Mouse (Mus musculus) cortical plate, adult 2 months (tissue): ENCODE measurements around the gene Sele. TPM values are rescaled to one million over a fixed set of nuclear protein-coding genes. Genes with fewer than 3 reads are reported as not detected.

ENCODE experiments used
- H3K27ac ChIP-seq: fragments of 200-500 bp; 2 replicates; pipeline ENCODE4 v1.5.1; 2012; ENCODE audit warnings: low read length, control low read depth, inconsistent platforms; ENCODE audit not compliant: insufficient read depth
- H3K4me1 ChIP-seq: fragments of 200-500 bp; 2 replicates; pipeline ENCODE4 v1.6.1; 2011; ENCODE audit warnings: low read length; ENCODE audit not compliant: control insufficient read depth, insufficient read depth
- H3K4me3 ChIP-seq: fragments of 200-500 bp; 2 replicates; pipeline ENCODE4 v1.5.1; 2011; ENCODE audit warnings: mild to moderate bottlenecking, low read length, control low read depth; ENCODE audit not compliant: insufficient read depth
- CTCF ChIP-seq: fragments of 200-500 bp; IDR thresholded peaks from 2 replicates; pipeline ENCODE4 v1.5.1; 2011; ENCODE audit warnings: mild to moderate bottlenecking, control low read depth, low read length; ENCODE audit not compliant: insufficient read depth; ENCODE audit errors: extremely low read depth
- POLR2A ChIP-seq: fragments of 200-500 bp; IDR thresholded peaks from 2 replicates; pipeline ENCODE4 v1.6.1; 2011; ENCODE audit warnings: mild to moderate bottlenecking, low read length, control low read depth; ENCODE audit not compliant: insufficient read depth; ENCODE audit errors: extremely low read depth
- polyA plus RNA-seq: library from polyadenylated mRNA; depleted of rRNA; stranded (reverse); fragments of >200 nt; gene quantifications from 2 replicates; pipeline ENCODE4 v1.2.3, GENCODE M21; 2012; rRNA removed

The Sele gene
- polyA plus RNA-seq, 1 experiment = not detected

DNA sequence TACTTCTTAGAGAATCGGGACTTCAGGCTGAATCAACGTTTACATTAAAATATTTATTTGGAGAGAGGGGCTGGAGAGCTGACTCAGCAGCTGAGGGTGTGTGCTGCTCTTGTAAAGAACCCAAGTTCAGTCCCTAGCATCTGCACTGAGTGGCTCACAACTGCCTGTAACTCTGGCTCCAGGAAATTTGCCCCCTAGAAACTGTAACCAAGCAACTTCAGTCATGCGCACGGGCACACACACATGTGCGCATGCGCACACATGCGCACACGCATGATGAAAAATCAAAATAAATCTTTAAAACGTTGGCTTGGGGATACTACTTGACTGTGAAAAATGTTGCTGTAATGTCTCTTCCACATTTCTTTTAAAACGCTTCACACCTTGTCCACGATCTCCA lies 31.1 kb downstream of the Sele start:
- TF ChIP-seq POLR2A (no peak), CTCF (no peak)

DNA sequence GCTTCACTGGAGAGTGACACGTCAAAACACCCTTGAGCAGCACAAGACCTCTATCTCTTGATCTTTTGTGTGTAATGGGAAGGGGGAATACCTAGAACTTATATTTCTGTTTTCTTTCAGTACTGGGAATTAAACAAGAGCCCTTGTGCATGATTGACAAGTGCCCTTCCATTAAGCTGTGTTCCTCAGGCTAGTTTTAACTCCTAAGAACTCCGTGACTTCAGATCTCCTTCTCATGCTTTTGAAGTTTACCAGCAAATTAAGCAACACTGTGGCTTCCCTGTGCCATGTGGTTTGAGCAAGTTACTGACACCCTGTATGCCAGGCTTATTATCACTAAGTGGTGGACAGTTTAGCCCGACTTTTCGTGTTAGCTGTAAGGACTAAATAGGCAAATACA lies 35.0 kb downstream of the Sele start:
- no peak overlapping the region for H3K4me3 ChIP-seq
- H3K4me1 ChIP-seq = no peaks in the 10 kb centered on the region
- H3K27ac ChIP-seq = no peak overlapping the region
- TF ChIP-seq POLR2A = no peak
- no peak for TF ChIP-seq CTCF

More for the DNA sequence above, 31.1 kb downstream of the Sele start:
- Histone ChIP-seq H3K4me1 (no peaks in the 10 kb centered on the region), H3K4me3 (no peak overlapping the region), H3K27ac (no peak overlapping the region)

DNA sequence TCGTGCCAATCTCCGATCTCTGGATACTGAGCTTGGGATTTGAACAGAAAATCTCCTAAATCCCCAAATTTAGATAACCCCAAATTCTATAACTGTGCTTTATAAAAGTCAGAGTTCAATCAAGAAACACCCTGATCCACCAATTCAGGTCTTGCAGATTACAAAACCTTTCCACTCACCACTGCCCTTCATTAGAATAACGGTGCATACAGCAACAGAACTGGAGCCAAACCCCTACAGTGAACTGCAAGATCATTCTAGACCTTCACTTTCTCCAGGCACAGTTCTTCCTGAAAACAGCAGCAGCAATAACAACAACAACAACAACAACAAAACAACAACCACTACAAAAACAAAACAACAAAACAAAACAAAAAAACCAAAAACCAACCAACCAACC lies 38.8 kb downstream of the Sele start:
- TF ChIP-seq CTCF = no peak
- no peak for TF ChIP-seq POLR2A
- H3K4me1 ChIP-seq = no peaks in the 10 kb centered on the region

DNA sequence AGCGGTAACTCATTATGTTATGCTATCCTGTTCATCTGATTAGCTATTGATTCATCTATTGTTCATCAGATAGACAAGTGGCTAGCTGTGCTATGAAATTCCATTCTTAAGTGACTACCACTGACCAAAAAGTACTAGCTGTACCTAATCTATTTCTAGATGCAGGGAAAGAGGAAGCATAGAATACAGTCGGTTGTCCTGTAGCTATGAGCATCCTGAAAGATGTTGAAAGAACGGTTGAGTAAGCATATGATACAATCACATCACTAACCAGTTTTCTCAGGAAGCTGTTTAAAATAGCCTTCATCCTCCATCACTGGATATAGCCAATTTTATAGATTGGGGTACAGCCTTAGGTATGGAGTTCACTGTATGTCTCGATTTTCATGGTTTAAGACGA lies 39.8 kb downstream of the Sele start:
- Histone ChIP-seq H3K4me1 (no peaks in the 10 kb centered on the region), H3K4me3 (no peak overlapping the region), H3K27ac (no peak overlapping the region)
- TF ChIP-seq CTCF (no peak), POLR2A (no peak)

More for the DNA sequence above, 38.8 kb downstream of the Sele start:
- Histone ChIP-seq H3K4me3 (no peak overlapping the region), H3K27ac (no peak overlapping the region)

DNA sequence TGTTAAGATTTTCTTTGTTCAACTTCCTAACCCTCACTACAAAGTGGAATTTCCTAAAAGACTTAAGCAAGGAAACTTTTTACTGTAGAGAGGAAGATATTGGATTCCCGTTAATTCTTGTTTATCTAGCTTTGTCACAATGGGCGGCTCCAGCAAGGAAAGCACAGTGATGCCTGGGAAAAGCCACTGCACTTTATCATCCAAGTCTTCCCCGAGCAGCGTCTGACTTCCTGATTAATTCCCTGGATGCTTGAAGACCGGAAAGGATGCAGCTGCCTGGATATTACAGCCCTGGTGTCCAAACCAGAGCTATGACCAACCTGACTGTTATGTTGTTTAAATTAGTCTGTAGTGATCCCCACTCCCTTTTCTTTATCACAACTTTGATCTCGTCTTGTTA lies 48.7 kb downstream of the Sele start:
- no peak overlapping the region for H3K4me3 ChIP-seq
- no peaks in the 10 kb centered on the region for H3K4me1 ChIP-seq
- TF ChIP-seq POLR2A (no peak), CTCF (no peak)
- no peak overlapping the region for H3K27ac ChIP-seq

DNA sequence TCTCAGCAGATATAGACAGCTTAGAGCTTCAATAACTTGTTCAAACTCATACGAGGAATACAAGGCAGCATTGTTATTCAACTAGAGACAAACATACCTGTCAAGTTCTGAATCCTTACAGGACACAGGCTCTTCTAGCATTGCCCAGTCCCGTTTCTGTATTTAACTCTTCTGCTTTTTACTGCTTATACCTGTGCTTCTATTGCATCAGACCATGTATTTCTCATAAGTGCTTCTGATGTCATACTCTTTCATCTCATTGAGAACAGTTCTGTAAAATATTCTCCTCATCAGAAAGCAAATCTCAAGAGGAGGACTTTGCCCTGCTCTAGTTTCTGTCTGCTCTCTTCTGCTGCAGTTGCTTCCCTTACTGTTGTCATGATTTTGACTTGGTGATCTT lies 49.9 kb downstream of the Sele start:
- Histone ChIP-seq H3K4me1 (no peaks in the 10 kb centered on the region), H3K27ac (no peak overlapping the region), H3K4me3 (no peak overlapping the region)
- TF ChIP-seq CTCF = no peak
- no peak for TF ChIP-seq POLR2A

DNA sequence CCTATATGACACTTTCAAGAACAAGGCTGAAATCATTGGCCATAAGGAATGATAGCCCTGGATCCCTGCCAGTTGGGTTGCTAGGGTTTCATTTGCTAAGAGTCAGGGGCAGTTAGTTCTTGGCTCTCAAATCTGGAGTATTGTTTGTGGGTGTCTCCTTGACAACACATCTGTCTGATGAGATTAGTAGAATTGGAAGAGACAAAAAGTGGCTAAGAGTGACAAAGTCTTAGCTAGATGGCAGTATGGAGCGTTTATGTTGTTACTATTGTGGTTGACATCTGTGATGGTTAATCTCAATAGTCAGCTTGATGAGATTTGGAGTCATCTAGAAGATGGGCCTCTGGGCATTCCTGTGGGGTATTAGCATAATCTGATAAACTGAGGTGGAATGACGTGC lies 50.3 kb downstream of the Sele start:
- TF ChIP-seq CTCF (no peak), POLR2A (no peak)
- Histone ChIP-seq H3K4me1 (no peaks in the 10 kb centered on the region), H3K4me3 (no peak overlapping the region), H3K27ac (no peak overlapping the region)

Other genes with a start within 250 kb of the Sele start
- 23.8 and 24.1 TPM in 2 replicates for gene Scyl3, start 119.1 kb upstream of the Sele start, polyA plus RNA-seq
- gene BC055324, start 53.4 kb upstream of the Sele start, polyA plus RNA-seq = 0.91 and 1.0 TPM in 2 replicates
- gene Mettl18, start 53.3 kb upstream of the Sele start, polyA plus RNA-seq = 3.7 and 4.3 TPM in 2 replicates
- gene Sell, start 13.7 kb downstream of the Sele start, polyA plus RNA-seq = 0.15 and 0.32 TPM in 2 replicates
- 0.02 TPM in 1 of 2 replicates, not detected in the other for gene Selp, start 67.0 kb downstream of the Sele start, polyA plus RNA-seq
- 0.28 and 0.35 TPM in 2 replicates for gene F5, start 103.6 kb downstream of the Sele start, polyA plus RNA-seq
- 13.1 and 14.7 TPM in 2 replicates for gene Slc19a2, start 200.8 kb downstream of the Sele start, polyA plus RNA-seq
- 19.1 and 21.1 TPM in 2 replicates for gene Ccdc181, start 227.4 kb downstream of the Sele start, polyA plus RNA-seq